Mouse (Mus musculus) ES-Bruce4 (cell line): ENCODE results near the gene Gm17334. TPM values are rescaled to one million over a fixed set of nuclear protein-coding genes. Genes with fewer than 3 reads are reported as not detected.

Experiments used
- H3K27ac ChIP-seq: 2 replicates; pipeline ENCODE4 v1.5.1; 2012; ENCODE audit warnings: low read length, inconsistent platforms; ENCODE audit not compliant: insufficient read depth
- H3K27me3 ChIP-seq: 2 replicates; pipeline ENCODE4 v1.6.1; 2012; ENCODE audit warnings: mild to moderate bottlenecking, low read length, inconsistent platforms; ENCODE audit not compliant: control insufficient read depth, poor library complexity, insufficient read depth, severe bottlenecking
- H3K36me3 ChIP-seq: 2 replicates; pipeline ENCODE4 v1.6.1; 2012; ENCODE audit warnings: inconsistent platforms, mild to moderate bottlenecking, low read length, moderate library complexity; ENCODE audit not compliant: control insufficient read depth, poor library complexity, insufficient read depth, severe bottlenecking
- H3K4me1 ChIP-seq: one replicate; pipeline ENCODE4 v1.8.1; 2011; ENCODE audit warnings: low read length; ENCODE audit not compliant: control insufficient read depth, insufficient read depth
- H3K4me3 ChIP-seq: 2 replicates; pipeline ENCODE4 v1.5.1; 2011; ENCODE audit warnings: low read depth, mild to moderate bottlenecking, low read length
- H3K9ac ChIP-seq: 2 replicates; pipeline ENCODE4 v1.6.1; 2012; ENCODE audit warnings: low read depth, mild to moderate bottlenecking, inconsistent platforms; ENCODE audit not compliant: poor library complexity, severe bottlenecking
- H3K9me3 ChIP-seq: replicated peaks from 2 replicates; pipeline ENCODE4 v1.6.1; 2012; ENCODE audit warnings: mild to moderate bottlenecking, low read length, inconsistent platforms; ENCODE audit not compliant: control insufficient read depth, poor library complexity, insufficient read depth, severe bottlenecking
- CTCF ChIP-seq: IDR thresholded peaks from one replicate; pipeline ENCODE4 v1.8.1; 2011; ENCODE audit warnings: low read depth, low read length
- EP300 ChIP-seq: IDR thresholded peaks from 2 replicates; pipeline ENCODE4 v1.6.1; 2011; ENCODE audit warnings: low read depth, low read length; ENCODE audit not compliant: insufficient read depth
- POLR2A ChIP-seq: IDR thresholded peaks from one replicate; pipeline ENCODE4 v1.8.1; 2011; ENCODE audit warnings: low read length; ENCODE audit not compliant: insufficient read depth
- polyA plus RNA-seq: library from polyadenylated mRNA; stranded (reverse); fragments of >200 nt; gene quantifications from 2 replicates; pipeline ENCODE4 v1.2.4, GENCODE M21; 2011; ENCODE audit warnings: low read depth; ENCODE audit not compliant: missing spikeins, insufficient read depth, insufficient read length

The Gm17334 gene
- polyA plus RNA-seq, 1 experiment: not detected

DNA sequence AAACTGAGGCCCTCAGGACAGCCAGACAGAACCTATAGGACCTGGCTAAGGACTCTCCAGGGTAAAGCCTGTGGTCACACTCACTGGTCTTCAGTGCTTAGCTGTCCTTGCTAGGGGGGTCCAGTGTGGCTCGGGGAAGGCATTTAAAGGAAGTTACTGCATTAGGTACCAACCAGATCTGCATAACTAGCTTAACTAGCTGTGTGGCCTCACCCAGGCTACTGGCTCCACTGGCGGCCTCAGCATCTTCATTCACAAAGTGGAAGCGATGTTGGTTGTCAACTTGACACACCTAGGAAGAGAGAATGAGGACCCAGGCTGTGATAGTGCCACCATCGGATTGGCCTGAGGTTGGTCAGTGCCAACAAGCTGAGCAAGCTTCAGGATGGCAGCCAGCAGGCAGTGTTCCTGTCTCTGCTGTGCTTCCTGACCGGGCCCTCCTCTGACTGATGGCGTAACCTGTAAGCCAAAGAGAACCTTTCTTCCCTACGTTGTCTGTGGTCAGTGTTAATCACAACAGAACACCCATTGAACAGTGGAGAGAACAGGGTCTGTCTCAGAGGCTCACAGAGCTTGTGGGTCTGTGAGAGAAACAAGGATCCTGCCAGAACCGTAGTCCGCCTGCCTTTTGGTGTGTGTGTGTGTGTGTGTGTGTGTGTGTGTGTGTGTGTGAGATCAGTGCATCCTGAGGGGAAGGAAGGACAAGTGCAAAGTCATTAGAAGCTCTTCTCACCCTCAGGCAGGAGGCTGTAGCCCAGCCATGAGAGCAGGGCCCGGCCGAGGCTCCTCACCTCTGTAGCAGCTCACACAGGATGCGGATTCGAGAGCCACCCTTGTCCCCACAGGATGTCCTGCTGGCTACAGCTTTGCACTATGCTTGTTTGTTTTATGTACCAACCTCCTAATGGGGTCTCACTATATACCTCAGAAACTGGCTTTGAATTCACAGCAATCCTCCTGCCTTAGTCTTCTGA, 13.4 kb upstream of the Gm17334 start:
- H3K27me3 ChIP-seq: no peaks in the 10 kb centered on the region
- H3K4me1 ChIP-seq: peaks cover 24% of the 10 kb centered on the region
- no peaks in the 10 kb centered on the region for H3K36me3 ChIP-seq
- H3K4me3 ChIP-seq: no peak overlapping the region
- H3K9me3 ChIP-seq: no peaks in the 10 kb centered on the region
- no peak for TF ChIP-seq CTCF
- no peak for TF ChIP-seq EP300
- no peak for TF ChIP-seq POLR2A
- no peak overlapping the region for H3K27ac ChIP-seq
- H3K9ac ChIP-seq: no peak overlapping the region

DNA sequence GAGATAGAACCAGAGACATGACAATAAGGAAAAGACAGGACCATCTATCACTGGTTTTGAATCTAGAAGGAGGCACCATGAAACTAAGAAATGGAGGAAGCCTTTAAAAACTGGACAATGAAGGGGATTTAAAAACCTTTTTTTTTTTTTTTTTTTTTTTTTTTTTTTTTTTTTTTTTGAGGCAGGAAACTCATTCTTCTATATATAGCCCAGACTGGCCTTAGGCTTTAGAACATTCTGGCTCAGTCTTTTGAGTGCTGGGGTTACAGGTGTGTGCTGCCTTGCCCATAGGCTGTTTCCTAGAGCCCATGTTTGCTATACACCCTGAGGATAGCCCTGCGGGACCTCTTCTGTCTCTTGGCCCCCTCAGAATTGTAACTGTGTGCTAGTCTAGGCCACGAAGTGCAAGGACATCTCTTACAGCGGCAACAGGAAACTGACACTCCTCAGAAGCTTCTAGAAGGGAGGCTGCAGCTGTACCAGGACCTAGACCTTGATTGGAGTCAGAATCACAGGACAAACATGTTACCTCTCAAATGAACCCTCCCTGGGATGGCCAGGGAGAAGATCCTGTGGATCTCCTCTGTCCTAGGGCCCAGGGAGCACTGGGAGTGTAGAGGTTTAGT, 12.4 kb upstream of the Gm17334 start:
- no peak overlapping the region for H3K27ac ChIP-seq
- H3K4me1 ChIP-seq: peaks cover 26% of the 10 kb centered on the region
- no peak overlapping the region for H3K4me3 ChIP-seq
- H3K9ac ChIP-seq: no peak overlapping the region
- H3K36me3 ChIP-seq: no peaks in the 10 kb centered on the region
- H3K9me3 ChIP-seq: no peaks in the 10 kb centered on the region
- no peak for TF ChIP-seq EP300
- TF ChIP-seq POLR2A: no peak
- TF ChIP-seq CTCF: no peak
- no peaks in the 10 kb centered on the region for H3K27me3 ChIP-seq

GRCm38 (mm10) chr11:53783288-53783687, 10.3 kb upstream of the Gm17334 start:
- no peaks in the 10 kb centered on the region for H3K27me3 ChIP-seq
- H3K27ac ChIP-seq: peak overlapping the region; percentile 60
- no peaks in the 10 kb centered on the region for H3K9me3 ChIP-seq
- H3K9ac ChIP-seq: no peak overlapping the region
- no peak overlapping the region for H3K4me3 ChIP-seq
- TF ChIP-seq POLR2A (no peak), CTCF (no peak), EP300 (no peak)
- H3K4me1 ChIP-seq: peaks cover 22% of the 10 kb centered on the region
- no peaks in the 10 kb centered on the region for H3K36me3 ChIP-seq

DNA sequence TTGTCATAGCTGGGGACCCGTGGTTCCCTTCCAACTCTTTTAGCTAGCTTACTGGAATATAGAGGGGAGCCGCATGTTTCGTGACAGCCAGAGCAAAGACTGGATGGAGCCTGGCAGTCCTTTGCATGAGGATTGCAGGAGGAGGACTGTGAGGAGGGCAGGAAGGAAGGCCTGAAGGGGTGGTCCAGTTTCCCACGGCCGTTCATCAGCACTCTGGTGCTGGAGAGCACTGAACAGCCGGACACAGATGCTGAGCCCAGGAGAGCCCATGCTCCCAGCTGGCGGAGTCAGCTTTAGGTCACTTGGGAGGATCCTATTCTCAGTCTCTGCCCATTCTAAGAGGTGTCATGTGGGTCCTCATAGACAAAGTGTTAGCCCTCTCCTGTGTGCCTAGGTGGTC, 9.0 kb upstream of the Gm17334 start:
- Histone ChIP-seq H3K9me3 (no peaks in the 10 kb centered on the region), H3K4me3 (no peak overlapping the region), H3K4me1 (peaks cover 24% of the 10 kb centered on the region), H3K36me3 (peaks cover 3% of the 10 kb centered on the region), H3K27me3 (no peaks in the 10 kb centered on the region), H3K27ac (no peak overlapping the region), H3K9ac (no peak overlapping the region)
- TF ChIP-seq EP300 (no peak), POLR2A (no peak), CTCF (no peak)

DNA sequence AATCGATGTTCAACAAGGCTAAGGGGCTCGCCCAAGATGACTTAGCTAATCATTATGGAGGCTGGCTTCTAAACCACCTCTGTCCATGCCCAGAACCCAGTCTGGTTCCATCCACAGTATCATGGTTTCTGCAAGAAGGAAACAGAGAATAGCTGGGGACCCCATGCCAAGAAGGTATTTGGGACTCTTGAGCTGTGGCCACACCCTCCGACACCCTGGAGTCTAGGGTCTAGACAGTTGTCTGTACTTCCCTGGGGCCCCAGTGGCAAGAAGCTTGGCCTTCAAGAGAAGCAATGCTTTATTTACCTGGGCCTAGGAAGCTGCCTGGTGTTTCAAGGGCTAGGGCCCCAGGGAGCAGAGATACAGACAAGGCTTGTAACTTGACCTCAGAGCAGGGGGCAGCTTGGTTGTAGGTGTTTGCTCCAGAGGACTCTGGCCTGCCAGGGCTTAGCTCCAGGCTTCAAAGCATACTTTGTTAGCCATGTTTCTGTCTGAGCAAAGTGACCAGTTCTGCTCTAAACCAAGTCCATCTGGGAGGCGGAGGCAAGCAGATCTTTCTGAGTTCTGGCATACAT, 8.3 kb upstream of the Gm17334 start:
- Histone ChIP-seq H3K9ac (no peak overlapping the region), H3K4me1 (peaks cover 21% of the 10 kb centered on the region), H3K27me3 (no peaks in the 10 kb centered on the region), H3K9me3 (no peaks in the 10 kb centered on the region), H3K27ac (no peak overlapping the region), H3K36me3 (peaks cover 9% of the 10 kb centered on the region), H3K4me3 (no peak overlapping the region)
- TF ChIP-seq CTCF: no peak
- no peak for TF ChIP-seq EP300
- no peak for TF ChIP-seq POLR2A
